Mouse (Mus musculus): ENCODE data around the gene Lipa. TPM values are rescaled to one million over a fixed set of nuclear protein-coding genes. Genes with fewer than 3 reads are reported as not detected.

Gene Lipa
- total RNA-seq, 2 experiments from 2014 or later = 5.1 to 7.9 TPM

DNA sequence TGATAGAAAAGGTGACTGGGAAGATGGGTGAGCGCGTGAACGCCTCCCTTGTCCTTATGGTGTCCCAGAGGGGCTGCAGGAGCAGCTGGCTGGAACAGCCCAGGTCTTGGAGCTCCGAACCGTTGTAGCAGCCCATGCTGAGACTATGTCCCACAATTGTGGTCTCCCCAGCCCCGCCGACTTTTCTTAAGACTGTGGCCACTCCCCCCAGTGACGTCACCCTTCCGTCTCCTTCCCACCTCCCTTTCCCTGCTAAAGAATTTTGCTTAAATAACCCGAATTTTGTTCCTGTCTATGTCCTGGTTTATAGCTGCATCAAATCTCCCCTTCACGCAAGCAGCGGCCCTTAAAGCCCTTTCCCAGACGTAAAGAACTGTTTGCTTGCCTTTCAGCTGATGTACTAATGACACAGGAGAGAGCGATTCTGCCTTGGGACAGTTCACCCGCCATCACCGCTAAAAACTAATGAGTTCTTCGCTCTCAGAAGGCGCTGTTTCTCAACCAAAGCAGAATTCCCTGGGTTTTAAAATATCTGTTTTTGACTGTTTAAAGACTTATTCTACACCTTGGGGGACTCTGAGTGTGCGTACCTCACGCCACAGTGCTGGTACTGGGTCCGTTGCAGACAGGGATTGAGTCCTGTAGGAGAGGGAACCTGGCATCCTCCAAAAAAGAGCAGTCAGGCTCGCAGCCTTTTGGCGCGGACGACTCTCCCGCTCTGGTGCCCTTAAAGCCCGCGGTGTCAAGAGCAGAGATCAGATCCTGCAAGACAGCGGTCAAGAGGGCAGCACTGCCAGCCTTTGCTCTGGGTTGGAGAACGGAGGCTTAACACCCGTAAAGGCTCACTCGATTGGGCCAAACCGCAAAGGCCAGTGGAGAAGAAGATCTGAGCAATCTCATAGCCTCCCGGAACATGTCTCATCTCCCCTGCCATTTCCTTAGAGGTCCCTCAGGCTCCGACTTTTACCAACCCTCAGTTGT, 52.0 kb downstream of the Lipa start, which contains the start of gene Ch25h:
Ch25h (minus strand) TSS at position 174 of the 981 bp plus-strand sequence.
- DNase-seq = peak; percentile 51
- Histone ChIP-seq H3K4me3 (peak within 1 kb of the TSS; percentile 79), H3K27ac (peak within 1 kb of the TSS; percentile 65)
- intact Hi-C loops (cut with DNase I) = no loop called here
- TF ChIP-seq CTCF (IDR thresholded peaks at IDR 0.05) = no peak

DNA sequence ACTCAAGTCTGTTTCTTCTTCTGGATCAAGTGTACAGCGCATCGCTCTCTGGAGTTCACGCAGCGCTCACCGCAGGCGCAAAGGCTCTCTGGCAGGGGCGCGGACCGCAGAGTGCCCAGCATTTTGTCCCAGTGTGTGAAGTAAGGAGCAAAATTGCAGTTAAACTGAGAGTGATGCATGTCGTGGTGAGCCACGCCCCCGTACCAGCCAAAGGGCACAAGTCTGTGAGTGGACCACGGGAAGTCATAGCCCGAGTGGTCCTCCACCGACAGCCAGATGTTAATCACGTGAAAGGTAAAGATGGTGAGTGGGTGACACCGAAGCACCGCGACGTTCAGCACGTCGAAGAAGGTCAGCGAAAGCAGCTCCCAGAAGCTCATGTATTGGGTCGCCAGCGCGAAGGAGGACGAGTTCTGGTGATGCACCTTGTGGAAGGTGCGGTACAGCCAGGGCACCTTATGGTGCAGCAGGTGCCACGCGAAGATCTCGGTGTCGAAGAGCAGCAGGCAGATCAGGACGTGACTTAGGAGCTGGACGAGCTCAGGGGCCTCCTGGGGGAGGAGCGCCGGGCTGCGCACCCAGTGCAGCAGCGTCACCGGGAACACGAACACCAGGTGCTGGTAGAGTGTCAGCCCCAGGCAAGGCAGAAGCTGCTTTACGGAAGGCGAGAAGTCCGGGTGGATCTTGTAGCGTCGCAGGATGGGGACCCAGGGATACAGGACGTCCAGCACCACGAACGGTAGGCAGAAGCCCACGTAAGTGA, 52.9 kb downstream of the Lipa start:
- DNase-seq = peak; percentile 20
- TF ChIP-seq CTCF (IDR thresholded peaks at IDR 0.05) = no peak
- H3K27ac ChIP-seq = peak overlapping the region; percentile 65
- intact Hi-C loops (cut with DNase I) = no loop called here
- peak overlapping the region; percentile 79 for H3K4me3 ChIP-seq

DNA sequence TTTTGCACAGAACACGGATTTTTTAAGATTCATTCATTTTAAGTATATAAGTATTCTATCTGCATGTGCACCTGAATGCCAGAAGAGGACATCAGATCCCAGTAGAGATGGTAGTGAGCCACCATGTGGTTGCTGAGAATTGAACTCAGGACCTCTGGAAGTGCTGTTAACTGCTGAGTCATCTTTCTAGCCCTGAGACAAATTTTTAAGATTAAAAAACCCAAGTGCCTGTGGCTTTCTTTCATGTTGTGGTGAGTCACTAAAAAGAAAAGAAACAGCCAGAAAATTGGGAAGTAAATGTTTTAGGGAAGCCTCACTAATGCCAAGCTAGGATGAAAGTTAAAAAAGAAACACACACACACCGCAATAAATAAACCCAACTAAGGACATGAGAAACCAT, 55.6 kb downstream of the Lipa start:
- Histone ChIP-seq H3K27ac (no peak overlapping the region), H3K4me3 (no peak overlapping the region)
- intact Hi-C loops (cut with DNase I) = no loop called here
- no peak for DNase-seq
- no peak for TF ChIP-seq CTCF (IDR thresholded peaks at IDR 0.05)

DNA sequence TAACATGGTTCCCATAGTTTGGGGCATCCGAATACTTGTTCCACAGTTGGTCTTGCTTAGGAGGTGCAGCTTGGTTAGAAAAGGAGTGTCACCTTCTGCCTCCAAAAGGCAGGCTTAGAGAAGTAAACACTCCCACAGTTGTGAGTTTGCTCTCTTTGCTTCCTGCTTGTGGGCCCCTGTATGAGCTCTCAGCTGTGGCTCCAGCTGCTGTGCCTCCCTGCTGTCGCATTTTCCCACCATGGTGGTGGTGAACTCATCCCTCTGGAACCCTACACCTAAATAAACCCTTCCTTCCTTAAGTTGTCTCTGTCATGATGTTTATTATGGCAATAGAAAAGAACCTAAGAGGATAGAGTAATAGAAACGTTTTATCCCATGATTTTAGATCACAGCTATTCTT, 58.5 kb downstream of the Lipa start:
- no peak for TF ChIP-seq CTCF (IDR thresholded peaks at IDR 0.05)
- DNase-seq = no peak
- Histone ChIP-seq H3K4me3 (no peak overlapping the region), H3K27ac (no peak overlapping the region)
- intact Hi-C loops (cut with DNase I) = no loop called here

DNA sequence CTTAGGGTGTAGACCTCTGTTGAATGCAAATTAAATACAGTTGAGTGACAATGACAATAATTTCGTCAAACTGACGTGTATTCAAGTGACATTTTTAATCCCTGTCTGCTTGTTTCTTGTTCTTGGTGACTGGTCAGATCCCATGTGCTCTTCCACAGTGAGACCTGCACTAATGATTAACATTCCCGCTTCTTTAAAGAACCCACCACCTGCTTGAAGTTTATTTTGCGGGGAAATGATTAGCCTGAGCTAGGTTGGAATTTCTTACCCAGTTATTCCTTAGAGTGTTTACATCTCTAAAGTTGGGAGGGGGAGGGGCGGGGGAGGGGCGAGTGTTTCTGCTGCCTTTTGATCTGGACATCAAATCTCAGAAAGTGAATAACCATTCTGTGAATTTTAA, 59.1 kb downstream of the Lipa start:
- no peak for DNase-seq
- no peak overlapping the region for H3K27ac ChIP-seq
- intact Hi-C loops (cut with DNase I) = no loop called here
- no peak overlapping the region for H3K4me3 ChIP-seq
- TF ChIP-seq CTCF (IDR thresholded peaks at IDR 0.05) = no peak

DNA sequence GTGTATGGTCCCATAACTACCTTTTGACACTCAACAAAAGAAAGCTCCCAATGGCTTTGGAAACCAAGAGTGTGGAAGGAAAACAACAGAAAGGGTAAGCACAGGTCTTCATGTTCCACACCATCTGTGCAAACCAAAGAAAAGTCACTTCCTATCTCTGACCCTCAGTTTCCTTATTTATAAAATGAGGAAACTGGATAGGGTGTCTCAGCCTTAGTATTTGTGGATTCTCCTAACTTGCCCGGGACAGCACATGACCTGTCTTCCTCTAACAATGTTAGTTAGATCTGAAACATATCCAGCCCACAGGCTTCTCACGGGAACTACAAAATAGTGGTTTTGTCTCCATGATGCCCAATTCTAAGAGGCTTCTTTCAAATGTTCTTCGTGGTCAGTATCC, 62.8 kb downstream of the Lipa start:
- no peak for TF ChIP-seq CTCF (IDR thresholded peaks at IDR 0.05)
- H3K27ac ChIP-seq = no peak overlapping the region
- H3K4me3 ChIP-seq = no peak overlapping the region
- intact Hi-C loops (cut with DNase I) = no loop called here
- no peak for DNase-seq

DNA sequence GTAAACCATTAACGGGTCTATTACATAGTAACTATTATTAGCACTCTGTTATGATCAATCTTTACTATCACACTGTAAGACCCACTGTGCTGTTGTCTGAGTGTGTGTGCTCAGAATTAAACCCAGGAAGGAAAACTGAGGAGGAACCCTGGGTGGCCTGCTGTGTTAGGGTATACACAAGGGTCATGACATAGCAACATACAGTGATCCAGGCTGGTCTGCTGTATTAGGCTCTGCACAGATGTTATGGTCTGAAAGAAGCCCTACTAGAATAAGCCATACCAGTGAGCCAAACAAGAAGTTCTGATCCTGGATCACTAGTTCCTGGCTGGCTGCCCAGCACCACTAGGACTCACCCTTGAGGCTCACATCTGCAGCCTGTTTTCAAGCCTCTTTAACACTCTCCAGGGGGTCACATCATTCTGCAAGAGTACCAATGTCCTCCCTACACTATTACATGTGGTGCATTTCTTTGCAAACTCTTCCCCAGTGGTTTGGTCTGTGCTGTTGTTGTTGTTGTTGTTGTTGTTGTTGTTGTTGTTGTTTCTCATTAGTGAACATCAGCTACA, 65.7 kb downstream of the Lipa start:
- intact Hi-C loops (cut with DNase I) = no loop called here
- no peak for TF ChIP-seq CTCF (IDR thresholded peaks at IDR 0.05)
- DNase-seq = no peak
- Histone ChIP-seq H3K4me3 (no peak overlapping the region), H3K27ac (no peak overlapping the region)

DNA sequence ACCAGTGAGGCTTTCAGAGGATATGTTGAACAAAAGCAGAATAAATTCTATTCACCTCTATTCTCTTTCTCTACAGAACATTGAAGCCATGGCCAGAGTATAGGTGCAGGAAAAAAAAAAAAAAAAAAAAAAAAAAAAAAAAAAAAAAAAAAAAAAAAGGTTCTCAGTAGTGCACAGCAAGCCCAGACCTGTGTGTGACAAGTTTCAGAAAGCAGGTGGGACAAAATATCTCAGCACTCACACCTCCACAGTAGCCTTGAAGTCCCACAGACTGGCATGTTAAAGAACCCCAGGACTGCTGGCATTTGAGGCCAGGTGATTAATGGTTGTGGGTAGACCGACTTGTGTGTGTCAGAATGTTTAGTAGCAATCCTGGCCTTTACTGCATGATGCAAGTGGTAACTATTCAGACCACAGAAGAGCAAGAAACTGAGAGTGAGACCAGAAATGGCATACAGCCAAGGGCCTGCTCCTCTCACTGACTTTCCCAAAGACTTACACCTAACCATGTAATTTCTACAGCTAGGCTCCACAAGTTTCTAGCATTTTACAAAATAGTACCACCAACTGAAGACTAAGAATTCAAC, 76.4 kb downstream of the Lipa start:
- no peak for TF ChIP-seq CTCF (IDR thresholded peaks at IDR 0.05)
- H3K4me3 ChIP-seq = no peak overlapping the region
- DNase-seq = no peak
- H3K27ac ChIP-seq = no peak overlapping the region
- intact Hi-C loops (cut with DNase I) = no loop called here

DNA sequence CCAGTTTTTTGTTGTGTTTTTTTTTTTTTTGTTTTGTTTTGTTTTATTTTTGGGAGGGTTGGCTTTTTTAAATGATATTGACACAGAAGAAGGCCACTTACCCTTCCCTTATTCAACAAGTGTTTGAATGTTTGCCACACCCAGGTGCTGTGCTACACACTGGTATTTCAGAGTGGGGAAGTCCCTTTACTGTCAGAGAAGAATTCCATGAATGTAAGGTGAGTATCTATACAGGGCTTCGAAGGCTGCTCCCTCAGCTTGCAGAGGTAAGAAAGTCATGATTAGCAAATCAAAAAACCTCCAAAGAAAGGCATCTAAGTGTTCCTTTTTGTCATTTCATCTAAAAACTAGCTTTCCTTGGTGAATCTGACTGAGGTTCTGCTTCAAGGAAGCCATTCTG, 78.4 kb downstream of the Lipa start:
- no peak overlapping the region for H3K4me3 ChIP-seq
- TF ChIP-seq CTCF (IDR thresholded peaks at IDR 0.05) = no peak
- no peak overlapping the region for H3K27ac ChIP-seq
- DNase-seq = no peak
- intact Hi-C loops (cut with DNase I) = no loop called here

DNA sequence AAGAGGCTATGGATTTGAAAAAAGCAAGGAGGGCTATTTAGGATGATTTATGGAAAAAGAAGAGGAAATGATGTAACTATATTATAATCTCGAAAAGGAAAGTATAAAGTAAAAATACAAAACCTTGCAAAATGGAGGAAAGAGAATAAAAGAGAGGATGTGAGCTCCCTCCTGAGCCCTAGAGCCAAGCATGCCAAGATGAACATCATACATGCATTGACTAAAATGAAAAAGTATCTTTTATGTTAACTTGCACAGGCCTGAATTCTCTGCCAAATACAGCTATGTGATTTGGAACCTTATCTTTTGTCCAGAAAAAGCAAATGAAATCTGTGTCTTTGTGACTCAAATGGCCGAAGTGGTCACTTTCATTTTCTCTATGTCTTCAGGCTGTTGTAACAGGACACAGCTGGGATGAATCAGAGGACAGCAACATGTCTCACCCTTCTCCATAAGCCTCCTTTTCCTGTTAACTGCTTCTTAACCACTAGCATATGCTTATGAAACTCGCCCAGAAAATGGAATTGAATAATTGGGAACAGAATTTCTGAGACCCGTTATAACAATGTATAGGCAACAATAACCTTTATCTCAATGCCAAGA, 81.8 kb downstream of the Lipa start:
- Histone ChIP-seq H3K4me3 (peak overlapping the region; percentile 53), H3K27ac (peak overlapping the region; percentile 46)
- no peak for TF ChIP-seq CTCF (IDR thresholded peaks at IDR 0.05)
- intact Hi-C loops (cut with DNase I) = no loop called here
- DNase-seq = no peak

DNA sequence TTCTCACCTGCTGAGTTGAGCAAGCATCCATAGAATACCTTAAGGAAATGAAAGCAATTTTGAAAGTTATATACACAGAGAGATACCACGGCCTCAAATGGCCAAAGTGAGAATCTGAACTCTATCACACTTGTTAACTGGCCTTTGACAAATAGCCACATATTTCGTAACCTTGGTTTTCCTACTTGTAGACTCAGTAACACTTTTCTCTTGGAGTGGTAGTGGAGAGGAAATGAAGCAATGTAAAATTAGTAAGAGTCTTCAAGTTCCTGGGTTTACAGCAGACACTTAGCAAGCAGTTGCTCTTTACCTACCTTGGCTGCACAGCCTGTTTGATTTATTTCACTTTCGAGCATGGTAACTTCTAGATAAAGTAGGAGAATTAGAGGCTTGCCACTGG, 82.5 kb downstream of the Lipa start:
- Histone ChIP-seq H3K27ac (no peak overlapping the region), H3K4me3 (no peak overlapping the region)
- intact Hi-C loops (cut with DNase I) = no loop called here
- DNase-seq = no peak
- no peak for TF ChIP-seq CTCF (IDR thresholded peaks at IDR 0.05)

Other genes with a start within 250 kb of the Lipa start
- gene Fas, start 236.8 kb downstream of the Lipa start, total RNA-seq (2021) = 1 to 10 TPM; 4.0 to 5.8 TPM
- not detected for gene Ch25h, start 52.3 kb downstream of the Lipa start, total RNA-seq (2021)
- gene Ifit2, start 23.2 kb upstream of the Lipa start, total RNA-seq (2021) = 1 to 10 TPM in 1 of 2 experiments, under 1 TPM in 1; 0.99 to 1.3 TPM
- gene Ifit3, start 56.1 kb upstream of the Lipa start, total RNA-seq (2021) = under 1 TPM; 0.64 to 0.86 TPM
- gene Ifit1bl1, start 74.5 kb upstream of the Lipa start, total RNA-seq (2021) = not detected
- under 1 TPM; 0.56 to 0.95 TPM for gene Ifit3b, start 80.5 kb upstream of the Lipa start, total RNA-seq (2021)
- gene Ifit1bl2, start 113.3 kb upstream of the Lipa start, total RNA-seq (2021) = under 1 TPM in 1 of 2 experiments, not detected in 1; 0.11 TPM
- gene Ifit1, start 113.4 kb upstream of the Lipa start, total RNA-seq (2021) = under 1 TPM; 0.33 to 0.47 TPM
- gene Slc16a12, start 219.8 kb upstream of the Lipa start, total RNA-seq (2021) = under 1 TPM; 0.38 to 0.47 TPM

Data from gastrocnemius, adult 2 months (tissue).